Mouse (Mus musculus): Measurements from ENCODE around the gene Slc22a18.

- TF ChIP-seq CTCF (IDR thresholded peaks at IDR 0.05; ENCODE audit: low read depth) (peak; percentile 87), EP300 (IDR thresholded peaks at IDR 0.05; ENCODE audit: low read depth) (no peak)
These were observed 9.6 kb upstream of the Slc22a18 start for GRCm38 (mm10) chr7:143463865-143464415.

Measured in liver, embryonic 14.5 days (tissue).